Mouse (Mus musculus) left cerebral cortex, postnatal 36 days (tissue): Measurements from ENCODE around the gene Traf7. TPM values are rescaled to one million over a fixed set of nuclear protein-coding genes. Genes with fewer than 3 reads are reported as not detected.

Experiments used
- DNase-seq, 2 experiments: peaks; one replicate each; pipeline ENCODE4 v3.0.0; 2021 to 2022; ENCODE audit warnings: low spot score in 2 of 2, mixed read lengths in 1 of 2
- intact Hi-C: fragments of 180-260 bp; cut with DNase I; formaldehyde crosslinking; loops from one replicate; pipeline ENCODE4 v1.15.1; 2025
- total RNA-seq, 2 experiments: library from RNA; stranded (reverse); gene quantifications; 2 replicates each; pipeline ENCODE4 v1.2.3; 2021

Traf7 gene
- total RNA-seq, result 10 to 100 TPM; 69.6 to 95.6 TPM

- intact Hi-C loops, result no loop called here
- DNase-seq, result peak; percentile 90 to 93
These were observed at the start of gene Traf7 for GRCm38 (mm10) chr17:24527723-24528559. TSS of gene Traf7 (minus strand) at chr17:24527938.

GRCm38 (mm10) chr17:24573811-24574210 lies 46.1 kb upstream of the Traf7 start:
- no peak for DNase-seq
- intact Hi-C loops, result no loop called here

- DNase-seq, result no peak
- intact Hi-C loops, result no loop called here
These were observed 45.0 kb upstream of the Traf7 start for GRCm38 (mm10) chr17:24572651-24573245.

GRCm38 (mm10) chr17:24569837-24570236 lies 42.1 kb upstream of the Traf7 start:
- intact Hi-C loops, result no loop called here
- no peak for DNase-seq

GRCm38 (mm10) chr17:24567034-24567779 lies 39.5 kb upstream of the Traf7 start:
- peak in 1 of 2 experiments; percentile 3 for DNase-seq
- intact Hi-C loops, result no loop called here

- intact Hi-C loops, result no loop called here
- peak in 1 of 2 experiments; percentile 2 for DNase-seq
These were observed 38.1 kb upstream of the Traf7 start for GRCm38 (mm10) chr17:24565792-24566191.

- intact Hi-C loops, result no loop called here
- DNase-seq, result peak in 1 of 2 experiments; percentile 3
These were observed 37.4 kb upstream of the Traf7 start for GRCm38 (mm10) chr17:24565092-24565491.

- DNase-seq, result peak in 1 of 2 experiments; percentile 3
- intact Hi-C loops, result no loop called here
These were observed 36.7 kb upstream of the Traf7 start for GRCm38 (mm10) chr17:24564422-24564821.

- intact Hi-C loops, result no loop called here
- no peak for DNase-seq
These were observed 35.9 kb upstream of the Traf7 start for GRCm38 (mm10) chr17:24563638-24564037.

- intact Hi-C loops, result no loop called here
- no peak for DNase-seq
These were observed 33.9 kb upstream of the Traf7 start for GRCm38 (mm10) chr17:24561592-24561991.

GRCm38 (mm10) chr17:24560301-24561028 lies 32.7 kb upstream of the Traf7 start:
- no peak for DNase-seq

GRCm38 (mm10) chr17:24559146-24559545 lies 31.4 kb upstream of the Traf7 start:
- intact Hi-C loops, result no loop called here
- peak in 1 of 2 experiments; percentile 6 for DNase-seq

More at GRCm38 (mm10) chr17:24560301-24561028, 32.7 kb upstream of the Traf7 start:
- intact Hi-C loops, result no loop called here

GRCm38 (mm10) chr17:24558600-24559099 lies 30.9 kb upstream of the Traf7 start:
- peak in 1 of 2 experiments; percentile 5 for DNase-seq
- intact Hi-C loops, result no loop called here

- DNase-seq, result no peak
- intact Hi-C loops, result no loop called here
These were observed 29.4 kb upstream of the Traf7 start for GRCm38 (mm10) chr17:24557091-24557490.

GRCm38 (mm10) chr17:24551050-24551444 lies 23.3 kb upstream of the Traf7 start:
- intact Hi-C loops, result loop anchor here (2.0 kb wide), 1 partner anchor 16 kb away; the partner anchor contains the start of gene Rab26
- peak in 1 of 2 experiments; percentile 2 for DNase-seq

GRCm38 (mm10) chr17:24550416-24551049 lies 22.8 kb upstream of the Traf7 start:
- DNase-seq, result peak; percentile 81 to 84
- intact Hi-C loops, result loop anchor here (2.0 kb wide), 1 partner anchor 16 kb away; the partner anchor contains the start of gene Rab26

GRCm38 (mm10) chr17:24549618-24550415 lies 22.1 kb upstream of the Traf7 start, which contains the start of gene Pkd1:
TSS of gene Pkd1 (plus strand) at chr17:24549834.
- peak; percentile 97 to 99 for DNase-seq
- intact Hi-C loops, result loop anchor here (2.0 to 5.0 kb wide), 3 partner anchors 15 to 117 kb away; partner anchors contain the start of genes Nthl1, Rab26, Tsc2 and Zfp598
